Mouse (Mus musculus): ENCODE results near the gene 1700019D03Rik. TPM values are rescaled to one million over a fixed set of nuclear protein-coding genes. Genes with fewer than 3 reads are reported as not detected.

The 1700019D03Rik gene
- polyA plus RNA-seq, 1 experiment from 2014 or later: 3.6 TPM

Other genes with a start within 250 kb of the 1700019D03Rik start
- 35.1 and 35.7 TPM in 2 replicates for gene Inpp1, start 202.5 kb downstream of the 1700019D03Rik start, polyA plus RNA-seq (2014; fragmentation: Nextera tagmentation; extraction: Ambion mirVana)
- 28.4 and 32.3 TPM in 2 replicates for gene Hibch, start 175.2 kb downstream of the 1700019D03Rik start, polyA plus RNA-seq (2014; fragmentation: Nextera tagmentation; extraction: Ambion mirVana)
- 0.25 TPM in 2 replicates for gene Mstn, start 41.5 kb upstream of the 1700019D03Rik start, polyA plus RNA-seq (2014; fragmentation: Nextera tagmentation; extraction: Ambion mirVana)
- gene 1700019A02Rik, start 167.5 kb upstream of the 1700019D03Rik start, polyA plus RNA-seq (2014; fragmentation: Nextera tagmentation; extraction: Ambion mirVana): not detected in 2 replicates

Measured in hindbrain, embryonic 14.5 days (tissue).